Mouse (Mus musculus) kidney, adult 2 months (tissue): Measurements from ENCODE around the gene Bptf.
"Not testable (repeated sequence)": the region's sequence is repeated elsewhere in the genome, so short reads cannot be mapped to it uniquely, and the experiment has no call there.

Experiments used
- CTCF ChIP-seq: fragments of 200-500 bp; conservative IDR thresholded peaks from 2 replicates; pipeline ENCODE4 v1.5.1; 2011; ENCODE audit warnings: low read depth, mild to moderate bottlenecking, control low read depth, low read length, moderate library complexity, mixed read lengths; ENCODE audit not compliant: insufficient read depth, insufficient read length
- POLR2A ChIP-seq: fragments of 200-500 bp; IDR thresholded peaks from one replicate; pipeline ENCODE4 v1.6.1; 2011; ENCODE audit warnings: low read depth, low read length, control low read depth

GRCm38 (mm10) chr11:107059634-107060033, 72.3 kb downstream of the Bptf start:
- not testable (repeated sequence) for TF ChIP-seq CTCF, POLR2A
